Mouse (Mus musculus): Measurements from ENCODE around the gene Gon7.

GRCm38 (mm10) chr12:102748256-102748655 lies 9.3 kb downstream of the Gon7 start:
- TF ChIP-seq POLR2A (IDR thresholded peaks at IDR 0.05; ENCODE audit: borderline replicate concordance, insufficient read depth, low read length) (no peak), CTCF (IDR thresholded peaks at IDR 0.05; ENCODE audit: borderline replicate concordance, insufficient read depth, low read depth, low read length) (no peak)
